8 mouse cellular contexts compared by ENCODE assay signal in genomic region chr7:62209117-62209700, GRCm38 (mm10).
A peak's percentile ranks its signal among the peaks of the same experiment; 100 is the strongest.
DNase-seq lines count a peak whose midpoint lies in the region; ATAC-seq and TF ChIP-seq lines count a peak whose summit lies in the region.
"Had no signal": no experiment of that assay in that cellular context is flagged by ENCODE, and none has a peak within 500 bp of the region (broad histone marks: within the 10 kb centered on the region; RNA-seq: fewer than 3 reads in every experiment).

No protein-coding gene starts in this region.

- peak overlapping the region; percentile 28 for H3K4me3 ChIP-seq in ES-Bruce4 (ENCODE audit: low read depth, low read length)
- peak overlapping the region; percentile 47 for H3K4me3 ChIP-seq in hindbrain, embryonic 14.5 days (replicated peaks; ENCODE audit: low read length)
- peak overlapping the region; percentile 46 for H3K4me3 ChIP-seq in limb, embryonic 10.5 days
- H3K4me3 ChIP-seq: erythroblast, embryonic 14.5 days had no signal

- DNase-seq in 3134 (ENCODE audit: extremely low read depth, insufficient read length, low spot score), result peak; percentile 18
- DNase-seq in embryo, embryonic 11.5 days (ENCODE audit: low read depth, low spot score), result peak; percentile 39
- peak; percentile 65 for DNase-seq in hindbrain, embryonic 14.5 days (ENCODE audit: low spot score)
- DNase-seq in limb, embryonic 10.5 days (ENCODE audit: low spot score), result peak; percentile 55
- DNase-seq in retina, embryonic 14.5 days (ENCODE audit: low spot score), result peak; percentile 79

- WGBS in hindbrain, embryonic 14.5 days, result 35% methylated on average over 12 of the region's 12 CpGs
- WGBS in limb, embryonic 10.5 days, result 37% methylated on average over 12 of the region's 12 CpGs

- no peak overlapping the region for H3K27ac ChIP-seq in ES-Bruce4 (ENCODE audit: insufficient read depth, low read length)
- H3K27ac ChIP-seq in hindbrain, embryonic 14.5 days, result no peak overlapping the region
- peak overlapping the region; percentile 53; the same call in 1 of the 2 replicates for H3K27ac ChIP-seq in limb, embryonic 10.5 days

- H3K36me3 ChIP-seq in ES-Bruce4 (ENCODE audit: control insufficient read depth, insufficient read depth, low read length, poor library complexity, severe bottlenecking), result no peaks in the 10 kb centered on the region
- peaks cover 12% of the 10 kb centered on the region for H3K36me3 ChIP-seq in hindbrain, embryonic 14.5 days (replicated peaks; ENCODE audit: control insufficient read depth, insufficient read depth)
- H3K36me3 ChIP-seq in limb, embryonic 10.5 days, result no peaks in the 10 kb centered on the region

- H3K4me1 ChIP-seq in ES-Bruce4 (ENCODE audit: control insufficient read depth, insufficient read depth, low read length), result no peaks in the 10 kb centered on the region
- H3K4me1 ChIP-seq in hindbrain, embryonic 14.5 days (replicated peaks; ENCODE audit: control insufficient read depth, insufficient read depth, low read length), result peaks cover 3% of the 10 kb centered on the region; the same call in 1 of the 2 replicates
- no peaks in the 10 kb centered on the region for H3K4me1 ChIP-seq in limb, embryonic 10.5 days

- H3K4me2 ChIP-seq in hindbrain, embryonic 14.5 days (replicated peaks), result peak overlapping the region; percentile 32; the same call in 1 of the 2 replicates

- H3K27me3 ChIP-seq in ES-Bruce4 (ENCODE audit: control insufficient read depth, insufficient read depth, low read length, poor library complexity, severe bottlenecking), result no peaks in the 10 kb centered on the region
- no peaks in the 10 kb centered on the region for H3K27me3 ChIP-seq in hindbrain, embryonic 14.5 days (ENCODE audit: control insufficient read depth, insufficient read depth, low read length)
- no peaks in the 10 kb centered on the region for H3K27me3 ChIP-seq in limb, embryonic 10.5 days (ENCODE audit: low read depth, poor library complexity, severe bottlenecking)

- 0 out of 2 replicates have a peak, but pooled peaks have one; percentile 24 for TF ChIP-seq EP300 in ES-Bruce4 (IDR thresholded peaks at IDR 0.05; ENCODE audit: insufficient read depth, low read depth, low read length)

- no peak overlapping the region for H3K9ac ChIP-seq in ES-Bruce4 (ENCODE audit: low read depth, poor library complexity, severe bottlenecking)
- peak overlapping the region; percentile 76 for H3K9ac ChIP-seq in hindbrain, embryonic 14.5 days

- no peak for TF ChIP-seq POLR2A in ES-Bruce4 (IDR thresholded peaks at IDR 0.05; ENCODE audit: insufficient read depth, low read length)

- ATAC-seq in hindbrain, embryonic 14.5 days (ENCODE audit: low FRiP score), result peak; percentile 77; the same call in 1 of the 2 replicates
- ATAC-seq in monocyte, adult 5-6 weeks (replicated peaks; ENCODE audit: insufficient number of reproducible peaks, low FRiP score, low TSS enrichment, poor library complexity, severe bottlenecking), result no peak

- no peaks in the 10 kb centered on the region for H3K9me3 ChIP-seq in ES-Bruce4 (replicated peaks; ENCODE audit: control insufficient read depth, insufficient read depth, low read length, poor library complexity, severe bottlenecking)
- no peaks in the 10 kb centered on the region for H3K9me3 ChIP-seq in hindbrain, embryonic 14.5 days (ENCODE audit: control insufficient read depth, low read length)
- no peaks in the 10 kb centered on the region for H3K9me3 ChIP-seq in limb, embryonic 10.5 days (replicated peaks)

- peak; percentile 66 for TF ChIP-seq CTCF in ES-Bruce4 (IDR thresholded peaks at IDR 0.05; ENCODE audit: low read depth, low read length)

Comparison
In these comparisons a context has a peak if more than half of its experiments do, and no peak if none do; other contexts are left out.
1. DNase-seq: peak in every context shown above with its lines; median percentile 79 in retina, embryonic 14.5 days; 65 in hindbrain, embryonic 14.5 days; 55 in limb, embryonic 10.5 days; 39 in embryo, embryonic 11.5 days; 18 in 3134.